Mouse (Mus musculus) hindbrain, embryonic 16.5 days (tissue): ENCODE data around the gene Mylk. TPM values are rescaled to one million over a fixed set of nuclear protein-coding genes. Genes with fewer than 3 reads are reported as not detected.

Source experiments
- ATAC-seq: fragments of 200-750 bp; cut with Nextera tagmentation; 2 replicates; pipeline ENCODE4 v1.8.0; 2017; ENCODE audit warnings: moderate TSS enrichment, moderate library complexity
- H3K27ac ChIP-seq: fragments of 300-500 bp; sonication (generic); 2 replicates; pipeline ENCODE4 v1.5.1; 2014; ENCODE audit warnings: low read depth, mild to moderate bottlenecking, control low read depth, low read length, moderate library complexity
- H3K27me3 ChIP-seq: fragments of 300-500 bp; sonication (generic); replicated peaks from 2 replicates; pipeline ENCODE4 v1.6.1; 2014; ENCODE audit warnings: low read length; ENCODE audit not compliant: control insufficient read depth, insufficient read depth
- H3K36me3 ChIP-seq: fragments of 300-500 bp; sonication (generic); 2 replicates; pipeline ENCODE4 v1.6.1; 2014; ENCODE audit warnings: mild to moderate bottlenecking, low read length, moderate library complexity, mixed read lengths; ENCODE audit not compliant: control insufficient read depth, insufficient read depth
- H3K4me1 ChIP-seq: fragments of 300-500 bp; sonication (generic); 2 replicates; pipeline ENCODE4 v1.6.1; 2014; ENCODE audit warnings: low read depth, low read length; ENCODE audit not compliant: control insufficient read depth, insufficient read depth
- H3K4me2 ChIP-seq: fragments of 300-500 bp; sonication (generic); 2 replicates; pipeline ENCODE4 v1.6.1; 2014; ENCODE audit warnings: mild to moderate bottlenecking, low read length, control low read depth, moderate library complexity
- H3K4me3 ChIP-seq: fragments of 300-500 bp; sonication (generic); 2 replicates; pipeline ENCODE4 v1.5.1; 2014; ENCODE audit warnings: mild to moderate bottlenecking, low read length, control low read depth, moderate library complexity
- H3K9ac ChIP-seq: fragments of 300-500 bp; sonication (generic); 2 replicates; pipeline ENCODE4 v1.6.1; 2014; ENCODE audit warnings: low read depth, mild to moderate bottlenecking, control low read depth, low read length, moderate library complexity
- H3K9me3 ChIP-seq: fragments of 300-500 bp; sonication (generic); 2 replicates; pipeline ENCODE4 v1.6.1; 2014; ENCODE audit warnings: mild to moderate bottlenecking, low read length, moderate library complexity; ENCODE audit not compliant: control insufficient read depth
- WGBS: fragments of 180-500 bp; shearing (Covaris S2); extraction: QIAGEN DNeasy Blood & Tissue Kit; methylation state at CpG from one replicate; pipeline ENCODE4 v1.1.7; 2014; 5-methylcytosine and 5-hydroxymethylcytosine counted together
- polyA plus RNA-seq: library from polyadenylated mRNA; unstranded; fragments of >200 nt; fragmentation: Nextera tagmentation; extraction: Ambion mirVana; gene quantifications from 2 replicates; pipeline ENCODE4 v1.2.1, GENCODE M21; 2015

The Mylk gene
- polyA plus RNA-seq, 1 experiment from 2014 or later, result 4.6 TPM

DNA sequence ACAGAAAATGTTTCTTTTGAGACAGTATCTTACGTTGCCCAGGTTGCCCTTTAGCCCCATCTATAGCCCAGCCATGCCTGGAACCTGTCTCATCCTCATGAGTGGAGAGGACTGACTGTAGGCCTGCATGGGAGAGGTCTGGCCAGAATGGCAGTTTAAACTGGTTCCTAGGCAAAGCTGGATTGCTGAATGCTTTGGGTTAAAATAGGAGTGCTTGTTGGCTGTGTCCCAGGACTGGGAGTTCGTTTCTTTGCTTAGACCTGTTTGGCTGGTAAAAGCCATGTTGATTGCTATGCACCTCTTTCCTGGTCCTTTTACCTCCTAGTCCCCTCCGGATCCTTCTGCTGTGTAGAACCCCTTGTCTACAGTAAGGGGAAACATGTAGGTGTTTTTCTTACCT, 288.2 kb downstream of the Mylk start:
- H3K36me3 ChIP-seq, result no peaks in the 10 kb centered on the region; the same call in none of the 2 replicates
- 90% methylated on average over 3 of the region's 3 CpGs for WGBS
- no peak overlapping the region for H3K4me2 ChIP-seq
- H3K27me3 ChIP-seq, result no peaks in the 10 kb centered on the region
- H3K9me3 ChIP-seq, result no peaks in the 10 kb centered on the region
- no peak for ATAC-seq
- no peak overlapping the region for H3K9ac ChIP-seq
- H3K4me3 ChIP-seq, result no peak overlapping the region
- H3K27ac ChIP-seq, result no peak overlapping the region
- no peaks in the 10 kb centered on the region for H3K4me1 ChIP-seq

- no peak for ATAC-seq
- Histone ChIP-seq H3K4me2 (no peak overlapping the region), H3K9ac (no peak overlapping the region), H3K27ac (no peak overlapping the region), H3K9me3 (no peaks in the 10 kb centered on the region), H3K36me3 (no peaks in the 10 kb centered on the region; the same call in none of the 2 replicates), H3K27me3 (no peaks in the 10 kb centered on the region), H3K4me3 (no peak overlapping the region), H3K4me1 (no peaks in the 10 kb centered on the region)
- WGBS, result 81% methylated on average over 8 of the region's 8 CpGs
Measured at GRCm38 (mm10) chr16:35033809-35034577, 289.0 kb downstream of the Mylk start.

- ATAC-seq, result no peak
- H3K9me3 ChIP-seq, result no peaks in the 10 kb centered on the region
- no peak overlapping the region for H3K4me2 ChIP-seq
- no peaks in the 10 kb centered on the region for H3K4me1 ChIP-seq
- no peaks in the 10 kb centered on the region; the same call in none of the 2 replicates for H3K36me3 ChIP-seq
- WGBS, result 95% methylated on average over 5 of the region's 5 CpGs
- no peak overlapping the region for H3K9ac ChIP-seq
- no peak overlapping the region for H3K27ac ChIP-seq
- no peak overlapping the region for H3K4me3 ChIP-seq
- no peaks in the 10 kb centered on the region for H3K27me3 ChIP-seq
Measured at GRCm38 (mm10) chr16:35034971-35035370, 290.0 kb downstream of the Mylk start.

GRCm38 (mm10) chr16:35036754-35037153, 291.7 kb downstream of the Mylk start:
- Histone ChIP-seq H3K27ac (no peak overlapping the region), H3K4me3 (no peak overlapping the region), H3K9me3 (no peaks in the 10 kb centered on the region), H3K4me2 (no peak overlapping the region), H3K36me3 (no peaks in the 10 kb centered on the region; the same call in none of the 2 replicates), H3K4me1 (no peaks in the 10 kb centered on the region), H3K9ac (no peak overlapping the region), H3K27me3 (no peaks in the 10 kb centered on the region)
- 93% methylated on average over 5 of the region's 5 CpGs for WGBS
- no peak for ATAC-seq

GRCm38 (mm10) chr16:35038343-35039057, 293.5 kb downstream of the Mylk start:
- ATAC-seq, result no peak
- Histone ChIP-seq H3K27ac (no peak overlapping the region), H3K9me3 (no peaks in the 10 kb centered on the region)

DNA sequence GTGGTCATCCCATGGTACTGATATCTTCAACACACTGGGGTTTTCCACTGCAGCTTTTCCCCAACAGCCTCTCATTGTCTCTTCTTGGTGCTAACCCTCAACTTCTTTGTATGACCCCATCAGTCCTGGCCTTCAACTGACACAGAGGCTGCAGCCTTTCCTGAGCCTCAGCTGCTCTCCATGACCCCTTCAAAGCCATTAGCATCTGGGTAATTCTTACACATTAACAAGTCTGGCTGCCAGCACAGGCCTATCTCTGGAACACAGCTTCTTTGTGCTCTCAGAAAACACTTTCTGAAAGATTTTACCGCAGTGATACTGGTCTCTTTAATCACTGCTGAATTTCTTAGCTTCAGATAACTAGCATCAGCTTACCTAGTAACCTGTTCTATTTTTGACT, 295.1 kb downstream of the Mylk start:
- WGBS, result 52% methylated on average over 1 of the region's 1 CpGs
- Histone ChIP-seq H3K4me1 (no peaks in the 10 kb centered on the region), H3K9ac (no peak overlapping the region), H3K9me3 (no peaks in the 10 kb centered on the region), H3K36me3 (peaks cover 5% of the 10 kb centered on the region; the same call in 1 of the 2 replicates), H3K4me3 (no peak overlapping the region), H3K27ac (no peak overlapping the region), H3K27me3 (no peaks in the 10 kb centered on the region), H3K4me2 (no peak overlapping the region)
- no peak for ATAC-seq

More at GRCm38 (mm10) chr16:35038343-35039057, 293.5 kb downstream of the Mylk start:
- no peak overlapping the region for H3K4me3 ChIP-seq
- 15% methylated on average over 4 of the region's 4 CpGs for WGBS
- no peaks in the 10 kb centered on the region for H3K27me3 ChIP-seq
- no peaks in the 10 kb centered on the region for H3K4me1 ChIP-seq
- no peak overlapping the region for H3K4me2 ChIP-seq
- no peak overlapping the region for H3K9ac ChIP-seq
- peaks cover 3% of the 10 kb centered on the region for H3K36me3 ChIP-seq

DNA sequence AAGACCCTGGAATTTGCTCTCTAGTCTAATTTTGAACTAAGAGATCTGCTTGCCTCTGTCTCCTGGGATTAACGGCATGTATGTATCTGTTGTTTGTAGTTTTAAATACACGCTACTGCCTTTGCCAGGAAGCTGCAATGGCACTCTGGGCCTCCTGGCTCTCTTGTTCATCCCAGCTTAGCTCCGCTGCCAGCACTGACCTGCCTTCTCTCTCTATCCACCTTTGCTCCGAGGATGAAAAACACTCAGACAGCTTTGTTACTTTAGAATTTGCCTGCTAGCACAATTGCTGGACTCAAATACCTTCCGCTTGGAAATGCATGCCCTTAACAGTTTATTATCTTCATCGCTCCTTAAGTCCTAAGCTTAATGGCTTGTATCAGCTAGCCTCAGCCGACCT, 296.0 kb downstream of the Mylk start:
- Histone ChIP-seq H3K27ac (no peak overlapping the region), H3K4me3 (no peak overlapping the region), H3K4me2 (no peak overlapping the region), H3K9me3 (no peaks in the 10 kb centered on the region), H3K27me3 (no peaks in the 10 kb centered on the region), H3K4me1 (no peaks in the 10 kb centered on the region), H3K36me3 (peaks cover 5% of the 10 kb centered on the region; the same call in 1 of the 2 replicates), H3K9ac (no peak overlapping the region)
- no peak for ATAC-seq
- 92% methylated on average over 7 of the region's 7 CpGs for WGBS

- H3K27me3 ChIP-seq, result no peaks in the 10 kb centered on the region
- H3K4me1 ChIP-seq, result no peaks in the 10 kb centered on the region
- no peaks in the 10 kb centered on the region for H3K9me3 ChIP-seq
- 0 out of 2 replicates have a peak, but pooled peaks cover 5% of the 10 kb centered on the region for H3K36me3 ChIP-seq
- H3K9ac ChIP-seq, result no peak overlapping the region
- no peak for ATAC-seq
- 82% methylated on average over 6 of the region's 6 CpGs for WGBS
- no peak overlapping the region for H3K4me2 ChIP-seq
- H3K27ac ChIP-seq, result no peak overlapping the region
- H3K4me3 ChIP-seq, result no peak overlapping the region
Measured at GRCm38 (mm10) chr16:35046081-35046775, 301.2 kb downstream of the Mylk start.
